Mouse (Mus musculus) midbrain, postnatal 0 days (tissue): ENCODE results near the gene Irx6. TPM values are rescaled to one million over a fixed set of nuclear protein-coding genes. Genes with fewer than 3 reads are reported as not detected.

ENCODE experiments used
- ATAC-seq: fragments of 200-750 bp; cut with Nextera tagmentation; 2 replicates; pipeline ENCODE4 v1.8.0; 2017; ENCODE audit warnings: moderate number of reproducible peaks, mild to moderate bottlenecking, moderate TSS enrichment, moderate library complexity; ENCODE audit not compliant: low FRiP score
- DNase-seq: peaks from one replicate; pipeline ENCODE4 v3.0.0-alpha.2; 2015; ENCODE audit warnings: low spot score
- H3K27ac ChIP-seq: fragments of 300-500 bp; sonication (generic); 2 replicates; pipeline ENCODE4 v1.5.1; 2014; ENCODE audit warnings: low read depth, mild to moderate bottlenecking, low read length, mixed read lengths
- H3K27me3 ChIP-seq: fragments of 300-500 bp; sonication (generic); 2 replicates; pipeline ENCODE4 v1.6.1; 2014; ENCODE audit warnings: low read length, control low read depth, mixed read lengths; ENCODE audit not compliant: insufficient read depth
- H3K36me3 ChIP-seq: fragments of 300-500 bp; sonication (generic); 2 replicates; pipeline ENCODE4 v1.6.1; 2014; ENCODE audit warnings: low read length, control low read depth, mixed read lengths; ENCODE audit not compliant: insufficient read depth
- H3K4me1 ChIP-seq: fragments of 300-500 bp; sonication (generic); 2 replicates; pipeline ENCODE4 v1.6.1; 2014; ENCODE audit warnings: mild to moderate bottlenecking, control low read depth, antibody characterized with exemption, low read length, mixed read lengths; ENCODE audit not compliant: insufficient read depth
- H3K4me2 ChIP-seq: fragments of 300-500 bp; sonication (generic); 2 replicates; pipeline ENCODE4 v1.6.1; 2014; ENCODE audit warnings: low read depth, mild to moderate bottlenecking, low read length, mixed read lengths; ENCODE audit not compliant: poor library complexity, severe bottlenecking
- H3K4me3 ChIP-seq: fragments of 300-500 bp; sonication (generic); 2 replicates; pipeline ENCODE4 v1.5.1; 2014; ENCODE audit warnings: low read depth, mild to moderate bottlenecking, low read length, moderate library complexity
- H3K9ac ChIP-seq: fragments of 300-500 bp; sonication (generic); replicated peaks from 2 replicates; pipeline ENCODE4 v1.6.1; 2014; ENCODE audit warnings: mild to moderate bottlenecking, low read length, moderate library complexity, mixed read lengths; ENCODE audit not compliant: poor library complexity, severe bottlenecking
- H3K9me3 ChIP-seq: fragments of 300-500 bp; sonication (generic); 2 replicates; pipeline ENCODE4 v1.6.1; 2016; ENCODE audit warnings: low read length, control low read depth
- CTCF ChIP-seq: IDR thresholded peaks from 2 replicates; pipeline ENCODE4 v1.5.1; 2016; ENCODE audit warnings: antibody characterized with exemption, mild to moderate bottlenecking
- WGBS: fragments of 180-500 bp; shearing (Covaris S2); extraction: QIAGEN DNeasy Blood & Tissue Kit; methylation state at CpG from one replicate; pipeline ENCODE4 v1.1.7; 2014; 5-methylcytosine and 5-hydroxymethylcytosine counted together
- polyA plus RNA-seq: library from polyadenylated mRNA; unstranded; fragments of >200 nt; fragmentation: Nextera tagmentation; extraction: Ambion mirVana; gene quantifications from 2 replicates; pipeline ENCODE4 v1.2.1, GENCODE M21; 2015
- total RNA-seq: library from RNA; depleted of rRNA; stranded (reverse); fragments of >200 nt; gene quantifications from 2 replicates; pipeline ENCODE4 v1.2.3, GENCODE M21; 2014

Irx6 gene
- total and polyA plus RNA-seq, 2 experiments from 2014 or later, result 4.0 to 4.4 TPM

- WGBS, result 23% methylated on average over 16 of the region's 16 CpGs
- Histone ChIP-seq H3K4me1 (peaks cover 4% of the 10 kb centered on the region; the same call in 1 of the 2 replicates), H3K9ac (no peak overlapping the region), H3K9me3 (no peaks in the 10 kb centered on the region), H3K27me3 (peaks cover 34% of the 10 kb centered on the region), H3K36me3 (no peaks in the 10 kb centered on the region), H3K4me3 (no peak overlapping the region; the same call in 1 of the 2 replicates), H3K27ac (no peak overlapping the region), H3K4me2 (peak overlapping the region; percentile 29; the same call in 1 of the 2 replicates)
- no peak for DNase-seq
- TF ChIP-seq CTCF, result no peak
- no peak for ATAC-seq
Measured at GRCm38 (mm10) chr8:92678407-92678806, 4.3 kb downstream of the Irx6 start.

- no peak overlapping the region for H3K4me2 ChIP-seq
- peaks cover 10% of the 10 kb centered on the region; the same call in 1 of the 2 replicates for H3K4me1 ChIP-seq
- H3K9ac ChIP-seq, result no peak overlapping the region
- no peak for TF ChIP-seq CTCF
- H3K27ac ChIP-seq, result no peak overlapping the region
- no peak for DNase-seq
- no peaks in the 10 kb centered on the region for H3K27me3 ChIP-seq
- no peak overlapping the region for H3K4me3 ChIP-seq
- no peaks in the 10 kb centered on the region for H3K9me3 ChIP-seq
- WGBS, result 90% methylated on average over 5 of the region's 5 CpGs
- no peaks in the 10 kb centered on the region for H3K36me3 ChIP-seq
- no peak for ATAC-seq
Measured at GRCm38 (mm10) chr8:92697361-92697760, 23.3 kb downstream of the Irx6 start.

GRCm38 (mm10) chr8:92698411-92698810 lies 24.3 kb downstream of the Irx6 start:
- Histone ChIP-seq H3K9me3 (no peaks in the 10 kb centered on the region), H3K4me2 (no peak overlapping the region), H3K27ac (no peak overlapping the region), H3K36me3 (no peaks in the 10 kb centered on the region), H3K9ac (no peak overlapping the region), H3K4me1 (peaks cover 10% of the 10 kb centered on the region; the same call in 1 of the 2 replicates), H3K4me3 (no peak overlapping the region), H3K27me3 (no peaks in the 10 kb centered on the region)
- DNase-seq, result no peak
- ATAC-seq, result no peak
- TF ChIP-seq CTCF, result no peak
- 81% methylated on average over 3 of the region's 3 CpGs for WGBS

GRCm38 (mm10) chr8:92699922-92700540 lies 25.9 kb downstream of the Irx6 start:
- Histone ChIP-seq H3K4me1 (peaks cover 10% of the 10 kb centered on the region; the same call in 1 of the 2 replicates), H3K9me3 (no peaks in the 10 kb centered on the region), H3K27me3 (no peaks in the 10 kb centered on the region), H3K4me2 (no peak overlapping the region), H3K9ac (no peak overlapping the region), H3K27ac (no peak overlapping the region), H3K36me3 (no peaks in the 10 kb centered on the region), H3K4me3 (no peak overlapping the region)
- ATAC-seq (no peak), DNase-seq (no peak)
- 34% methylated on average over 8 of the region's 8 CpGs for WGBS
- no peak for TF ChIP-seq CTCF

GRCm38 (mm10) chr8:92703375-92703774 lies 29.3 kb downstream of the Irx6 start:
- no peaks in the 10 kb centered on the region for H3K9me3 ChIP-seq
- 75% methylated on average over 3 of the region's 3 CpGs for WGBS

GRCm38 (mm10) chr8:92706311-92706710 lies 32.2 kb downstream of the Irx6 start:
- ATAC-seq (no peak), DNase-seq (no peak)
- TF ChIP-seq CTCF, result no peak
- no peak overlapping the region for H3K27ac ChIP-seq
- no peak overlapping the region for H3K4me2 ChIP-seq
- no peaks in the 10 kb centered on the region for H3K27me3 ChIP-seq
- H3K4me3 ChIP-seq, result no peak overlapping the region
- no peaks in the 10 kb centered on the region for H3K9me3 ChIP-seq
- H3K36me3 ChIP-seq, result no peaks in the 10 kb centered on the region
- no peaks in the 10 kb centered on the region for H3K4me1 ChIP-seq
- 79% methylated on average over 2 of the region's 2 CpGs for WGBS
- no peak overlapping the region for H3K9ac ChIP-seq

More at GRCm38 (mm10) chr8:92703375-92703774, 29.3 kb downstream of the Irx6 start:
- no peak for TF ChIP-seq CTCF
- ATAC-seq, result no peak
- Histone ChIP-seq H3K9ac (no peak overlapping the region), H3K36me3 (no peaks in the 10 kb centered on the region), H3K4me3 (no peak overlapping the region), H3K27ac (no peak overlapping the region), H3K27me3 (no peaks in the 10 kb centered on the region), H3K4me1 (peaks cover 10% of the 10 kb centered on the region; the same call in 1 of the 2 replicates), H3K4me2 (no peak overlapping the region)
- no peak for DNase-seq
